Mouse (Mus musculus) stomach, embryonic 16.5 days (tissue): Measurements from ENCODE around the gene Stkld1. TPM values are rescaled to one million over a fixed set of nuclear protein-coding genes. Genes with fewer than 3 reads are reported as not detected.

Experiments used
- ATAC-seq: fragments of 200-750 bp; cut with Nextera tagmentation; 2 replicates; pipeline ENCODE4 v1.8.0; 2017; ENCODE audit warnings: moderate number of reproducible peaks, moderate TSS enrichment; ENCODE audit not compliant: insufficient read depth, low FRiP score
- H3K27ac ChIP-seq: fragments of 300-500 bp; sonication (generic); 2 replicates; pipeline ENCODE4 v1.5.1; 2014; ENCODE audit warnings: low read length
- H3K27me3 ChIP-seq: fragments of 300-500 bp; sonication (generic); 2 replicates; pipeline ENCODE4 v1.6.1; 2014; ENCODE audit warnings: low read length, control low read depth, mixed read lengths; ENCODE audit not compliant: control insufficient read depth, insufficient read depth
- H3K36me3 ChIP-seq: fragments of 300-500 bp; sonication (generic); 2 replicates; pipeline ENCODE4 v1.6.1; 2014; ENCODE audit warnings: low read length; ENCODE audit not compliant: control insufficient read depth, insufficient read depth
- H3K4me1 ChIP-seq: fragments of 300-500 bp; sonication (generic); 2 replicates; pipeline ENCODE4 v1.6.1; 2014; ENCODE audit warnings: low read length, control low read depth, mixed read lengths; ENCODE audit not compliant: control insufficient read depth, insufficient read depth
- H3K4me2 ChIP-seq: fragments of 300-500 bp; sonication (generic); 2 replicates; pipeline ENCODE4 v1.6.1; 2014; ENCODE audit warnings: low read depth, low read length, mixed read lengths
- H3K4me3 ChIP-seq: fragments of 300-500 bp; sonication (generic); replicated peaks from 2 replicates; pipeline ENCODE4 v1.5.1; 2014; ENCODE audit warnings: mild to moderate bottlenecking, low read length
- H3K9ac ChIP-seq: fragments of 300-500 bp; sonication (generic); 2 replicates; pipeline ENCODE4 v1.6.1; 2014; ENCODE audit warnings: low read length
- H3K9me3 ChIP-seq: fragments of 300-500 bp; sonication (generic); replicated peaks from 2 replicates; pipeline ENCODE4 v1.6.1; 2016; ENCODE audit warnings: low read length, control low read depth; ENCODE audit not compliant: control insufficient read depth
- WGBS: fragments of 180-500 bp; shearing (Covaris S2); extraction: QIAGEN DNeasy Blood & Tissue Kit; methylation state at CpG from one replicate; pipeline ENCODE4 v1.1.7; 2014; 5-methylcytosine and 5-hydroxymethylcytosine counted together
- polyA plus RNA-seq: library from polyadenylated mRNA; unstranded; fragments of >200 nt; fragmentation: Nextera tagmentation; extraction: Ambion mirVana; gene quantifications from 2 replicates; pipeline ENCODE4 v1.2.1, GENCODE M21; 2015

Stkld1 gene
- polyA plus RNA-seq, 1 experiment from 2014 or later: 0.15 TPM

GRCm38 (mm10) chr2:26905936-26906335 lies 27.9 kb upstream of the Stkld1 start:
- 93% methylated on average over 2 of the region's 2 CpGs for WGBS
- peaks cover 34% of the 10 kb centered on the region for H3K4me1 ChIP-seq
- no peak overlapping the region for H3K9ac ChIP-seq
- no peaks in the 10 kb centered on the region for H3K27me3 ChIP-seq
- ATAC-seq: no peak
- no peaks in the 10 kb centered on the region for H3K9me3 ChIP-seq
- no peak overlapping the region for H3K4me2 ChIP-seq
- no peak overlapping the region for H3K27ac ChIP-seq
- H3K4me3 ChIP-seq: no peak overlapping the region
- peaks cover 14% of the 10 kb centered on the region; the same call in 1 of the 2 replicates for H3K36me3 ChIP-seq

GRCm38 (mm10) chr2:26906431-26906830 lies 27.4 kb upstream of the Stkld1 start:
- Histone ChIP-seq H3K36me3 (peaks cover 14% of the 10 kb centered on the region; the same call in 1 of the 2 replicates), H3K4me1 (peaks cover 30% of the 10 kb centered on the region), H3K9ac (no peak overlapping the region), H3K4me3 (no peak overlapping the region), H3K27me3 (no peaks in the 10 kb centered on the region), H3K9me3 (no peaks in the 10 kb centered on the region), H3K27ac (no peak overlapping the region), H3K4me2 (no peak overlapping the region)
- WGBS: 93% methylated on average over 3 of the region's 3 CpGs
- ATAC-seq: no peak

- no peaks in the 10 kb centered on the region for H3K9me3 ChIP-seq
- H3K36me3 ChIP-seq: peaks cover 16% of the 10 kb centered on the region
- peaks cover 29% of the 10 kb centered on the region for H3K4me1 ChIP-seq
- H3K4me3 ChIP-seq: no peak overlapping the region
- 50% methylated on average over 4 of the region's 4 CpGs for WGBS
- no peak overlapping the region for H3K9ac ChIP-seq
- H3K27me3 ChIP-seq: no peaks in the 10 kb centered on the region
- H3K4me2 ChIP-seq: no peak overlapping the region
- H3K27ac ChIP-seq: no peak overlapping the region
- ATAC-seq: no peak
Observed at GRCm38 (mm10) chr2:26907109-26907508, 26.7 kb upstream of the Stkld1 start.

GRCm38 (mm10) chr2:26908710-26909386 lies 25.0 kb upstream of the Stkld1 start:
- 71% methylated on average over 18 of the region's 18 CpGs for WGBS
- Histone ChIP-seq H3K9me3 (no peaks in the 10 kb centered on the region), H3K4me2 (peak overlapping the region; percentile 85), H3K27me3 (no peaks in the 10 kb centered on the region), H3K4me3 (peak overlapping the region; percentile 87), H3K36me3 (peaks cover 32% of the 10 kb centered on the region), H3K4me1 (peaks cover 24% of the 10 kb centered on the region), H3K27ac (no peak overlapping the region), H3K9ac (peak overlapping the region; percentile 80)
- no peak for ATAC-seq

GRCm38 (mm10) chr2:26909387-26909784 lies 24.5 kb upstream of the Stkld1 start:
- no peak for ATAC-seq
- peak overlapping the region; percentile 91; the same call in 1 of the 2 replicates for H3K27ac ChIP-seq
- peak overlapping the region; percentile 85 for H3K4me2 ChIP-seq
- no peaks in the 10 kb centered on the region for H3K9me3 ChIP-seq
- peak overlapping the region; percentile 87 for H3K4me3 ChIP-seq
- H3K36me3 ChIP-seq: peaks cover 32% of the 10 kb centered on the region
- peak overlapping the region; percentile 80 for H3K9ac ChIP-seq
- H3K4me1 ChIP-seq: peaks cover 21% of the 10 kb centered on the region
- no peaks in the 10 kb centered on the region for H3K27me3 ChIP-seq

- peak within 1 kb of the TSS; percentile 91 for H3K27ac ChIP-seq
- no peaks in the 10 kb centered on the region for H3K27me3 ChIP-seq
- peak within 1 kb of the TSS; percentile 80 for H3K9ac ChIP-seq
- peaks cover 30% of the 10 kb centered on the region for H3K36me3 ChIP-seq
- H3K4me3 ChIP-seq: peak within 1 kb of the TSS; percentile 87
- under 1% methylated on average over 74 of the region's 74 CpGs for WGBS
- peak within 1 kb of the TSS; percentile 100 for H3K4me2 ChIP-seq
- no peaks in the 10 kb centered on the region for H3K9me3 ChIP-seq
- H3K4me1 ChIP-seq: peaks cover 27% of the 10 kb centered on the region
- peak; percentile 95 for ATAC-seq
Observed at GRCm38 (mm10) chr2:26910124-26910993, 23.5 kb upstream of the Stkld1 start, which contains the start of the genes Med22 and Rpl7a. TSS of gene Med22 (minus strand) at chr2:26910677. TSS of gene Rpl7a (plus strand) at chr2:26910764.

GRCm38 (mm10) chr2:26910994-26911765 lies 22.7 kb upstream of the Stkld1 start:
- Histone ChIP-seq H3K9me3 (no peaks in the 10 kb centered on the region), H3K36me3 (peaks cover 26% of the 10 kb centered on the region), H3K9ac (peak overlapping the region; percentile 80), H3K27me3 (no peaks in the 10 kb centered on the region), H3K27ac (peak overlapping the region; percentile 87), H3K4me2 (peak overlapping the region; percentile 100), H3K4me3 (peak overlapping the region; percentile 87), H3K4me1 (peaks cover 29% of the 10 kb centered on the region)
- ATAC-seq: peak; percentile 38
- WGBS: under 1% methylated on average over 37 of the region's 37 CpGs

GRCm38 (mm10) chr2:26912253-26912770 lies 21.5 kb upstream of the Stkld1 start:
- 73% methylated on average over 5 of the region's 5 CpGs for WGBS
- H3K27me3 ChIP-seq: no peaks in the 10 kb centered on the region
- H3K9me3 ChIP-seq: no peaks in the 10 kb centered on the region
- H3K4me1 ChIP-seq: peaks cover 34% of the 10 kb centered on the region
- no peak for ATAC-seq
- peak overlapping the region; percentile 100 for H3K4me2 ChIP-seq
- H3K9ac ChIP-seq: peak overlapping the region; percentile 80
- H3K4me3 ChIP-seq: peak overlapping the region; percentile 87
- no peak overlapping the region for H3K27ac ChIP-seq
- H3K36me3 ChIP-seq: peaks cover 26% of the 10 kb centered on the region
